Mouse (Mus musculus) bone marrow macrophage, adult 2 months (primary cell): Measurements from ENCODE around the gene Iqcf5.

ENCODE experiments used
- CTCF ChIP-seq: IDR thresholded peaks from 2 replicates; pipeline ENCODE4 v1.5.1; 2012; ENCODE audit warnings: low read depth, mild to moderate bottlenecking, low read length, moderate library complexity
- POLR2A ChIP-seq: IDR thresholded peaks from 2 replicates; pipeline ENCODE4 v1.6.1; 2012; ENCODE audit warnings: mild to moderate bottlenecking, low read depth, low read length, borderline replicate concordance

- TF ChIP-seq CTCF (no peak), POLR2A (no peak)
Observed at GRCm38 (mm10) chr9:106475046-106475445, 39.3 kb upstream of the Iqcf5 start.
